Mouse (Mus musculus): ENCODE measurements around the gene Cntnap5c. TPM values are rescaled to one million over a fixed set of nuclear protein-coding genes. Genes with fewer than 3 reads are reported as not detected.

Cntnap5c gene
- polyA plus RNA-seq, 1 experiment, result not detected

- no peaks in the 10 kb centered on the region for H3K4me1 ChIP-seq (ENCODE audit: control insufficient read depth, insufficient read depth, insufficient read length, low read length)
- H3K27ac ChIP-seq (replicated peaks; ENCODE audit: low read depth, low read length), result no peak overlapping the region
- H3K4me3 ChIP-seq (ENCODE audit: insufficient read depth, low read depth, low read length), result no peak overlapping the region
Measured at GRCm38 (mm10) chr17:58268058-58268457, 498.7 kb downstream of the Cntnap5c start.

- no peaks in the 10 kb centered on the region for H3K4me1 ChIP-seq (ENCODE audit: control insufficient read depth, insufficient read depth, insufficient read length, low read length)
- no peak overlapping the region for H3K27ac ChIP-seq (replicated peaks; ENCODE audit: low read depth, low read length)
- H3K4me3 ChIP-seq (ENCODE audit: insufficient read depth, low read depth, low read length), result no peak overlapping the region
Measured at GRCm38 (mm10) chr17:58351310-58351709, 581.9 kb downstream of the Cntnap5c start.

- Histone ChIP-seq H3K4me3 (ENCODE audit: insufficient read depth, low read depth, low read length) (no peak overlapping the region), H3K4me1 (ENCODE audit: control insufficient read depth, insufficient read depth, insufficient read length, low read length) (no peaks in the 10 kb centered on the region), H3K27ac (replicated peaks; ENCODE audit: low read depth, low read length) (no peak overlapping the region)
Measured at GRCm38 (mm10) chr17:58356224-58356623, 586.9 kb downstream of the Cntnap5c start.

GRCm38 (mm10) chr17:58363582-58364267 is 594.4 kb downstream of the Cntnap5c start:
- H3K4me3 ChIP-seq (ENCODE audit: insufficient read depth, low read depth, low read length), result no peak overlapping the region
- no peaks in the 10 kb centered on the region for H3K4me1 ChIP-seq (ENCODE audit: control insufficient read depth, insufficient read depth, insufficient read length, low read length)
- H3K27ac ChIP-seq (replicated peaks; ENCODE audit: low read depth, low read length), result no peak overlapping the region

GRCm38 (mm10) chr17:58370089-58370488 is 600.7 kb downstream of the Cntnap5c start:
- H3K27ac ChIP-seq (replicated peaks; ENCODE audit: low read depth, low read length), result no peak overlapping the region
- H3K4me1 ChIP-seq (ENCODE audit: control insufficient read depth, insufficient read depth, insufficient read length, low read length), result no peaks in the 10 kb centered on the region
- no peak overlapping the region for H3K4me3 ChIP-seq (ENCODE audit: insufficient read depth, low read depth, low read length)

GRCm38 (mm10) chr17:58407769-58408168 is 638.4 kb downstream of the Cntnap5c start:
- Histone ChIP-seq H3K4me1 (ENCODE audit: control insufficient read depth, insufficient read depth, insufficient read length, low read length) (no peaks in the 10 kb centered on the region), H3K27ac (replicated peaks; ENCODE audit: low read depth, low read length) (no peak overlapping the region), H3K4me3 (ENCODE audit: insufficient read depth, low read depth, low read length) (no peak overlapping the region)

- no peaks in the 10 kb centered on the region for H3K4me1 ChIP-seq (ENCODE audit: control insufficient read depth, insufficient read depth, insufficient read length, low read length)
- H3K4me3 ChIP-seq (ENCODE audit: insufficient read depth, low read depth, low read length), result no peak overlapping the region
- H3K27ac ChIP-seq (replicated peaks; ENCODE audit: low read depth, low read length), result no peak overlapping the region
Measured at GRCm38 (mm10) chr17:58408756-58409155, 639.4 kb downstream of the Cntnap5c start.

GRCm38 (mm10) chr17:58437443-58437842 is 668.1 kb downstream of the Cntnap5c start:
- Histone ChIP-seq H3K4me3 (ENCODE audit: insufficient read depth, low read depth, low read length) (no peak overlapping the region), H3K27ac (replicated peaks; ENCODE audit: low read depth, low read length) (no peak overlapping the region), H3K4me1 (ENCODE audit: control insufficient read depth, insufficient read depth, insufficient read length, low read length) (no peaks in the 10 kb centered on the region)

Other genes starting within 250 kb of the Cntnap5c start
- not detected in 2 replicates for gene Vmn2r120, start 224.1 kb upstream of the Cntnap5c start, polyA plus RNA-seq (2012; ENCODE audit: insufficient read depth, insufficient read length, missing spikeins)
- not detected in 2 replicates for gene Gm21834, start 27.4 kb upstream of the Cntnap5c start, polyA plus RNA-seq (2012; ENCODE audit: insufficient read depth, insufficient read length, missing spikeins)